Mouse (Mus musculus): ENCODE measurements around the gene Zfp784. TPM values are rescaled to one million over a fixed set of nuclear protein-coding genes. Genes with fewer than 3 reads are reported as not detected.
"Not testable (repeated sequence)": the region's sequence is repeated elsewhere in the genome, so short reads cannot be mapped to it uniquely, and the experiment has no call there.

Zfp784 gene
- polyA plus RNA-seq, 1 experiment: 1.5 TPM

DNA sequence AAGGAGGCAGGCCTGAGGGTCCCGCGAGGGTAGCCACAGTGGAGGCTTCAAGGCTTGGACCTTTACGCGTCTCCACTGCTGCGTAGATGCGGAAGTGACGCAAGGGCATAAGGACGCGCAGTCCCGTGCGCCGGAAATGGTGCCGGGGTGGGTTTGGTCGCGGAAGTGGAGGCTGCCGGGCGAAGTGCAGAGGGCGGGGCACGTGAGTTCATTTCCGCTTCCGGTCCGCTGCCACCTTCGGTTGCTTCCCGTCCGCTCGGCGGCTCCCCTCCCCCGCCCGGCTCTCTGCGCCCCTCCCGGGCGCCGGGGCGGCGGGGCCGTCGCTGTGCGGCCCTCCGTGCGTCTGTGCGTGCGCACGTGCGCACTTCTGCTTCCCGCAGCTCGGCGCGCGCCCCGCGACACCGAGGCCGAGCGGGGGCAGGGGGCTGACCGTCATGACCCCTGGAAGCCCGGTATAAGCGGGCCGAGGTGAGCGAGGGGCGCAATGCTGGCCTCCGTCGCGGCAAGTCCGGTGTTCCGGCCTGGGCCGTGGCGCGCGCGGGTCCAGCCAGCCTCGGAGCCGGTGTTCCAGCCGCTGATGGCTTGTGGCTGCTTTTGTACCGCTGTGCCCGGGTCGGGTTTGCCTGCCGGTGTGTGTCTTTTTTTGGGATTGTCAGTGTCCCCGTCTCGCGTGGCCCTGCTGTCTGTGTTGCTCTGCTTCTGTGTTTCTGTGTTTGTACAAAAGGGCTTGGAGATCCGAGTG lies 41.9 kb upstream of the Zfp784 start, which contains the start of gene Epn1:
Epn1 (plus strand) TSS at position 226 of the 742 bp plus-strand sequence.
- H3K4me3 ChIP-seq: peak within 1 kb of the TSS; percentile 48
- peak within 1 kb of the TSS; percentile 74 for H3ac ChIP-seq (ENCODE audit: control insufficient read depth, insufficient read length)
- H3K79me2 ChIP-seq (ENCODE audit: control insufficient read depth, insufficient read depth): peaks cover 53% of the 10 kb centered on the region
- peak within 1 kb of the TSS; percentile 77 for H3K4me2 ChIP-seq (ENCODE audit: low read depth)
- H3K36me3 ChIP-seq (ENCODE audit: control insufficient read depth, insufficient read depth): peaks cover 36% of the 10 kb centered on the region
- peak; percentile 68 for TF ChIP-seq POLR2A (IDR thresholded peaks at IDR 0.05; ENCODE audit: insufficient read length, low read depth)
- TF ChIP-seq E2F4 (IDR thresholded peaks at IDR 0.05; ENCODE audit: insufficient read depth): no peak
- no peak for TF ChIP-seq MAX (IDR thresholded peaks at IDR 0.05; ENCODE audit: low read depth)
- TF ChIP-seq MYOD1 (IDR thresholded peaks at IDR 0.05; ENCODE audit: control insufficient read depth in 1 of 3, insufficient read length in 2 of 3, low read depth in 2 of 3): peak in 1 of 3 experiments; percentile 8
- TF ChIP-seq USF1 (IDR thresholded peaks at IDR 0.05; ENCODE audit: low read depth): peak; percentile 11
- no peak for TF ChIP-seq CEBPB (IDR thresholded peaks at IDR 0.05; ENCODE audit: insufficient read depth, poor library complexity, severe bottlenecking)
- TF ChIP-seq POLR2AphosphoS2 (IDR thresholded peaks at IDR 0.05; ENCODE audit: insufficient read length, low read depth): peak; percentile 100
- TF ChIP-seq TCF12 (IDR thresholded peaks at IDR 0.05; ENCODE audit: insufficient read depth, poor library complexity, severe bottlenecking): no peak
- no peak for TF ChIP-seq MYOG (IDR thresholded peaks at IDR 0.05; ENCODE audit: control insufficient read depth in 1 of 3, insufficient read depth in 1 of 3, insufficient read length in 2 of 3, low read depth in 2 of 3)
- no peaks in the 10 kb centered on the region for H3K27me3 ChIP-seq (ENCODE audit: control insufficient read depth, insufficient read depth, insufficient read length)

DNA sequence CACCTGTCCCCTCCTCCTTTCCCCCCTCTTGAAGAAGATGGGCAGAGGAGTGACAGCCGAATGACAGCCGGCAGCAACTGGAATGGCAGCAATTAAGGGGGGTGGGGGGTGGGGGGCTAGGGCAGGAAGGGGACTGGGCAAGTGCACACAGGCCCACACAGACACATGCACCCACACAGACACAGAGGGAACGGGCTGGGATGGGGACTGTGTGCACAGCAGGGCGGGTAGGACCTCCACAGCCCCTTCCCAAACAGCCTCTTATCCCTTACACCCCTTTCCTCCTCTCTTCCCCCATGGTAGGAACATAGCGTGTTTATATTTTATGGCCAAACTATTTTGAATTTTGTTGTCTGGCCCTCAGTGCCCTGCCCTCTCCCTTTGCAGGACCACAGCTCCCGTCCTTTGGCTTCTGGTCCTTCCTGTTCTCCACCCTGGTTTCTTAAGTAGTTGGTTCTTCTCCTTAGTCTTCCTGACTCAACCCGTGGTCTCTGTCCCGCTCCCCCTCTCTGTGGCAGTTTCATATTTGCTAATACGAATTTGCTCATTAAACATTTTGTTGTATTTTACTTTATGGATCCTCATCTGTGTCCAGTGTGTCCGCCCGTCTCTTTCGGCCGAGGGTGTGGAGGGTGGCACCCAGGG lies 41.2 kb upstream of the Zfp784 start:
- peak overlapping the region; percentile 60 for H3K4me2 ChIP-seq (ENCODE audit: low read depth)
- H3K27me3 ChIP-seq (ENCODE audit: control insufficient read depth, insufficient read depth, insufficient read length): not testable (repeated sequence)
- H3ac ChIP-seq (ENCODE audit: control insufficient read depth, insufficient read length): peak overlapping the region; percentile 74
- peak overlapping the region; percentile 48 for H3K4me3 ChIP-seq
- peaks cover 38% of the 10 kb centered on the region for H3K36me3 ChIP-seq (ENCODE audit: control insufficient read depth, insufficient read depth)
- peaks cover 46% of the 10 kb centered on the region for H3K79me2 ChIP-seq (ENCODE audit: control insufficient read depth, insufficient read depth)

- Histone ChIP-seq H3K27me3 (ENCODE audit: control insufficient read depth, insufficient read depth, insufficient read length) (no peaks in the 10 kb centered on the region), H3K4me3 (no peak overlapping the region), H3K79me2 (ENCODE audit: control insufficient read depth, insufficient read depth) (peaks cover 41% of the 10 kb centered on the region), H3K4me2 (ENCODE audit: low read depth) (no peak overlapping the region), H3K36me3 (ENCODE audit: control insufficient read depth, insufficient read depth) (peaks cover 49% of the 10 kb centered on the region), H3ac (ENCODE audit: control insufficient read depth, insufficient read length) (no peak overlapping the region)
- no peak for TF ChIP-seq USF1 (IDR thresholded peaks at IDR 0.05; ENCODE audit: low read depth)
- no peak for TF ChIP-seq REST (IDR thresholded peaks at IDR 0.05; ENCODE audit: insufficient read depth, insufficient read length)
- TF ChIP-seq MYOD1 (IDR thresholded peaks at IDR 0.05; ENCODE audit: control insufficient read depth in 1 of 3, insufficient read length in 2 of 3, low read depth in 2 of 3): no peak
- TF ChIP-seq TCF12 (IDR thresholded peaks at IDR 0.05; ENCODE audit: insufficient read depth, poor library complexity, severe bottlenecking): no peak
- no peak for TF ChIP-seq MAX (IDR thresholded peaks at IDR 0.05; ENCODE audit: low read depth)
- TF ChIP-seq TCF3 (IDR thresholded peaks at IDR 0.05; ENCODE audit: insufficient read length, low read depth): no peak
Observed at GRCm38 (mm10) chr7:5076931-5077330, 38.7 kb upstream of the Zfp784 start.

GRCm38 (mm10) chr7:5074984-5075383 lies 36.7 kb upstream of the Zfp784 start:
- H3K79me2 ChIP-seq (ENCODE audit: control insufficient read depth, insufficient read depth): peaks cover 44% of the 10 kb centered on the region
- no peak overlapping the region for H3K4me2 ChIP-seq (ENCODE audit: low read depth)
- TF ChIP-seq REST (IDR thresholded peaks at IDR 0.05; ENCODE audit: insufficient read depth, insufficient read length) (no peak), SRF (IDR thresholded peaks at IDR 0.05; ENCODE audit: control insufficient read depth, insufficient read length, low read depth) (no peak), TCF3 (IDR thresholded peaks at IDR 0.05; ENCODE audit: insufficient read length, low read depth) (no peak), MYOG (IDR thresholded peaks at IDR 0.05; ENCODE audit: control insufficient read depth in 1 of 3, insufficient read depth in 1 of 3, insufficient read length in 2 of 3, low read depth in 2 of 3) (no peak), E2F4 (IDR thresholded peaks at IDR 0.05; ENCODE audit: insufficient read depth) (no peak), USF1 (IDR thresholded peaks at IDR 0.05; ENCODE audit: low read depth) (no peak), MYOD1 (IDR thresholded peaks at IDR 0.05; ENCODE audit: control insufficient read depth in 1 of 3, insufficient read length in 2 of 3, low read depth in 2 of 3) (no peak), CEBPB (IDR thresholded peaks at IDR 0.05; ENCODE audit: insufficient read depth, poor library complexity, severe bottlenecking) (no peak)
- H3ac ChIP-seq (ENCODE audit: control insufficient read depth, insufficient read length): no peak overlapping the region
- H3K4me3 ChIP-seq: no peak overlapping the region
- peaks cover 56% of the 10 kb centered on the region for H3K36me3 ChIP-seq (ENCODE audit: control insufficient read depth, insufficient read depth)
- no peaks in the 10 kb centered on the region for H3K27me3 ChIP-seq (ENCODE audit: control insufficient read depth, insufficient read depth, insufficient read length)

DNA sequence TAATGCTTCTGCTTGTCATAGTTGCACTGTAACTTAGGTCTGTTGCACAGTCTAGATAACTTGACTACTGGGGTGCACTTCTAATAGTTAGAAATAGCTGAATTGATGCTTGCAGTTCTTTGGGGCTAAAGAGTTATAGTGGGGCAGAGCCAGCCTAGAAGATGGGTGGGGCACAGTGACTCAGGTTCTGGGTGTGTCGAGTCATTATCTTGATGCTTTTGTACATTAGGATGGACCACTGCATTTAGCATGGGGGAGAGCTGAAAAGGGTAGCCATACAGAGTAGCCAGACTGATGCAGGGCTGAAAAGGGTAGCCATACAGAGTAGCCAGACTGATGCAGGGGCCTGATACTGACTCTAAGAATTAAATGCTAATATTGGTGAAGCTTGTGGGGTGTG lies 35.3 kb upstream of the Zfp784 start:
- Histone ChIP-seq H3K79me2 (ENCODE audit: control insufficient read depth, insufficient read depth) (peaks cover 56% of the 10 kb centered on the region), H3K4me3 (no peak overlapping the region), H3K4me2 (ENCODE audit: low read depth) (no peak overlapping the region), H3K27me3 (ENCODE audit: control insufficient read depth, insufficient read depth, insufficient read length) (no peaks in the 10 kb centered on the region), H3K36me3 (ENCODE audit: control insufficient read depth, insufficient read depth) (peaks cover 61% of the 10 kb centered on the region), H3ac (ENCODE audit: control insufficient read depth, insufficient read length) (no peak overlapping the region)
- TF ChIP-seq MYOG (IDR thresholded peaks at IDR 0.05; ENCODE audit: control insufficient read depth in 1 of 3, insufficient read depth in 1 of 3, insufficient read length in 2 of 3, low read depth in 2 of 3): no peak

All from myocyte (in vitro differentiated cells).